Mouse (Mus musculus): Measurements from ENCODE around the gene Rnf113a2.

Rnf113a2 gene

DNA sequence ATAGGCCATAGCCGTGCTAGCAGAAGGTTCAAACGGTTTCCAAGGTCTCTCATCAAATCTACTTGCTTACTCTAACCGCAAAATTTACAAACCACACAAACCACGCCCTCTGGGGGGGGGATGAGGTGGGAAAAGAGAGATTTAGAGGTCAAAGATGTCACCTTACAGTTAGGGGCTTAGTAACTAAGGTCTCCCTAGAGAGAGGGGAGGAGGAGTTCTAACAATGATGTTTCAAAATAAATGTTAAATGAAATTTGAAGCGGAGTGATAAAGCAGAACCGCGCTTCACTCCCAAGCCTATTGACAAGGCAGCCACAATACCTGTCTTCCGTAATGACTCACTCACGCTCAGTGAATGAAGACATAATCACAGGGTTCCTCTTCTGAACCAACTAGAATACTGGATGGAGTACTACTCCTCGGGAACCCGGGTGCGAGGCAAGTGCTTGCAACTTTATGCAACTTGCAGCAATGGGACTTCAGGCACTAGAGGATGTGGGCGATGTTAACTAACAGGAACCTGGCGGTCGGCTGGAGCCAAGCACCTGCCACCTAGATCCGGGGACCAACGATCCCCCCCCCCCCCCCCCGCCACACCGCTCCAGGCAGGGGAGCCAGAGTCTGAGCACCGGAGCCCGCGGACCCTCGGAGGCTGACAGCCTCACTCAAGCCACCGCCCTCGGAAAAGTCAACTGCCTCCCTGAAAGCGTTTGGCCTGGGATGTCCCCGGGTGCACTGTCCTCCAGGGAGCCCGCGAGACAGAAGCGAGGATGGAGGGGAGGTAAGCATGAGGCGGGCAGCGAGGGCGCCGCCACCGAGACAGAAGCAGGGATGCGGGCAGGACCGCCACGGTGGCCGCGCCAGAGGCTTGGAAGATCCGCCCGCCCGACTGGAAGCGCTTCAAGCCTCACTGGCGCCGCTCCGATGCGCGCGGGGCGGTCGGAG, 8.8 kb upstream of the Rnf113a2 start:
- DNase-seq (ENCODE audit: low read depth, low spot score): peak; percentile 70

GRCm38 (mm10) chr12:84408819-84409507, 8.0 kb upstream of the Rnf113a2 start, which contains the start of the genes Entpd5 and Bbof1:
Gene Entpd5 (minus strand): TSS chr12:84409029.
Gene Bbof1 (plus strand): TSS chr12:84409071.
- DNase-seq (ENCODE audit: low read depth, low spot score): peak; percentile 87

DNA sequence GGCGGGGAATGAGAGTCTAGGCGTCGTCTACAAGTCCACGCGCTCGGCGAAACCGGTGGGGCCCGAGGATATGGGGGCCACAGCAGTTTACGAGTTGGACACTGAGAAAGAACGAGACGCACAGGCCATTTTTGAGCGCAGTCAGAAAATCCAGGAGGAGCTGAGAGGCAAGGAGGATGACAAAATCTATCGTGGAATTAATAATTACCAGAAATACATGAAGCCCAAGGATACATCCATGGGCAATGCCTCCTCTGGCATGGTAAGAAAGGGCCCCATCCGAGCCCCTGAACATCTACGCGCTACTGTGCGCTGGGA, 568 bp downstream of the Rnf113a2 start:
- DNase-seq (ENCODE audit: low read depth, low spot score): peak; percentile 18

GRCm38 (mm10) chr12:84423990-84424389, 7.0 kb downstream of the Rnf113a2 start:
- no peak for DNase-seq (ENCODE audit: low read depth, low spot score)

GRCm38 (mm10) chr12:84429825-84430224, 12.8 kb downstream of the Rnf113a2 start:
- no peak for DNase-seq (ENCODE audit: low read depth, low spot score)

DNA sequence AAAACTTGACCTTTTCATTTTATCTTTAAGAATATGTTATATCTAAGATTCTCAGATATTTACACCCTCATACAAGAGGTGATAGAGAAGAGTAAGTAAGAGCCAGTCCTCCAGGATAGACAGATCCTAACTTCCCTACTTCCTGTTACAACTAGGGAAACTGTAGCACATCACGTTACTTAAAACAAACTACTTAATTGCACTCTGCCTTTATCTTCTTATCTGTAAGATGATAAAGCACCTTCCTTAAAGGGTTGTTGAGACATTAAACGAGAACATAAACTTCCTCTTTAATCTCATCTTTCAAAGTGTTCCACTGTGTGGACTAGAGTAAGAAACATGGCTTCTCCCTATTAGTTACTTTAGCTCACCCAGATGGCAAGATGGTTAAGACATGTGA, 21.7 kb downstream of the Rnf113a2 start:
- DNase-seq (ENCODE audit: low read depth, low spot score): no peak

- DNase-seq (ENCODE audit: low read depth, low spot score): peak; percentile 74
Observed at GRCm38 (mm10) chr12:84442526-84442925, 25.5 kb downstream of the Rnf113a2 start.

- no peak for DNase-seq (ENCODE audit: low read depth, low spot score)
Observed at GRCm38 (mm10) chr12:84447386-84447785, 30.4 kb downstream of the Rnf113a2 start.

GRCm38 (mm10) chr12:84448181-84448580, 31.2 kb downstream of the Rnf113a2 start:
- DNase-seq (ENCODE audit: low read depth, low spot score): no peak

DNA sequence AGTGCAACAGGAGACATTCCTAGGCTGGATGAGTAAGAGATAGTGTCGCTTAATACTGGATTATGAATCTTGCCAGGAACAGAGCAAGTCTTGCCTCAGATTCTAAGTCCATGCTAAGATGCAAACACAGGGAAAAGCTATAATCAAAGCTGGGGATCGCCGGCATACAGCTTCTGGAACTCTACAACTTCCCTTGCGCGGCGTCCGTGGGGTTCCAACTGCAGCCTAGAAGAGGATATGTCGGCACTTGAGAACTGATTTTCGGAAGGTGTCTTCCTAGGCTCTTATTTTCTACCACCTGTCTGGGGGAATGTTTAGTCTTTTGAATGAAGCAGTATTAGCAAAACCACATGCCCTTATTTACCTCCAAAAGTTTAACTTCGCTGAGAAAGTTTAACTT, 32.9 kb downstream of the Rnf113a2 start:
- no peak for DNase-seq (ENCODE audit: low read depth, low spot score)

- no peak for DNase-seq (ENCODE audit: low read depth, low spot score)
Observed at GRCm38 (mm10) chr12:84450351-84450717, 33.3 kb downstream of the Rnf113a2 start.

GRCm38 (mm10) chr12:84450718-84451646, 34.0 kb downstream of the Rnf113a2 start, which contains the start of the genes Aldh6a1 and Lin52:
Gene Aldh6a1 (minus strand): TSS chr12:84451004.
Gene Lin52 (plus strand): TSS chr12:84451422.
- DNase-seq (ENCODE audit: low read depth, low spot score): peak; percentile 100

GRCm38 (mm10) chr12:84451801-84452200, 34.8 kb downstream of the Rnf113a2 start:
- peak; percentile 54 for DNase-seq (ENCODE audit: low read depth, low spot score)

GRCm38 (mm10) chr12:84456911-84457310, 39.9 kb downstream of the Rnf113a2 start:
- no peak for DNase-seq (ENCODE audit: low read depth, low spot score)

GRCm38 (mm10) chr12:84459845-84460244, 42.8 kb downstream of the Rnf113a2 start:
- DNase-seq (ENCODE audit: low read depth, low spot score): no peak

DNA sequence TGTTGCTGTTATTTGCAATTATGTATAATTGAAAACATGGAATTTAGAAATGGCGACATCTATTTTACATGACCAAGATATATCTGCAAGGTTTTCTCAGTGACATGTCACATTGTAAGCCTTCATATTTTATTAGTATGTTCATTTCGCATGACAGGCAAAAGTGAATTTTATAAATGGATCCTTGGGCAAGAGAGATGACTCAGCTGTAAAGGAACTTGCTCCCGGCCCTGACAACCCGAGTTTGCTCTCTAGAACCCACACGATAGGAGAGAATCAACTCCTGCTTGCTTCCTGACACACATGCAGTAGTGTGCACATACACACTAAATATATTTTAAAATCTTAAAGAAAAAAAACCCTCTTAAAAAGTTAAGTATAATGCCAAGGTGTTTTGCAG, 44.4 kb downstream of the Rnf113a2 start:
- no peak for DNase-seq (ENCODE audit: low read depth, low spot score)

- no peak for DNase-seq (ENCODE audit: low read depth, low spot score)
Observed at GRCm38 (mm10) chr12:84462856-84463255, 45.9 kb downstream of the Rnf113a2 start.
